Mouse (Mus musculus) splenic B cell, adult 2 months (primary cell): ENCODE results near the gene Gm27021.

Source experiments
- DNase-seq: peaks from one replicate; pipeline ENCODE4 v3.0.0-alpha.2; 2011; ENCODE audit warnings: low read depth, low spot score
- H3K27me3 ChIP-seq: 2 replicates; pipeline ENCODE4 v1.6.1; 2012; ENCODE audit warnings: mild to moderate bottlenecking, low read length, moderate library complexity, mixed read lengths; ENCODE audit not compliant: control insufficient read depth, poor library complexity, insufficient read depth, severe bottlenecking
- H3K36me3 ChIP-seq: 2 replicates; pipeline ENCODE4 v1.6.1; 2012; ENCODE audit warnings: mild to moderate bottlenecking, low read length, moderate library complexity, mixed read lengths; ENCODE audit not compliant: control insufficient read depth, poor library complexity, insufficient read depth, severe bottlenecking

Gene Gm27021

DNA sequence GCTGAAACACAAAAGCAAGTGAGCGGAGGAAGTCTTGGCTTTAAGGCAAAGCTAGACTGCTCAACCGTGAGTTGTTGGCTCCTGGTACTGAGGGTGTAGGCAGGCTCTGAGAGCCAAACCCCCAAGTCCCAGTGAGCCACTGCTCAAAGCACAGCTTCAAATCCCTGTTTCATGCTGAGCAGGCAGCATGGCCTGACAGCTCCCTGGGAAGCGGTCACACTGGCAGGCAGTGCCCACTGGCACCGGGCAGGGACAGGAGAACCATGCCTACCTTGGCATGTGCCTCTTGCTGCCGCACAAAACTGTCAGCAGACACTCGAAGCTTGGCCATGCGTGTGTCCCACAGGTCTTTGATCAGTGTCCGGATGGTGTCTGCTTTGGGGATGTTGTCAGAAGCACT is 86.1 kb downstream of the Gm27021 start:
- peaks cover 19% of the 10 kb centered on the region for H3K36me3 ChIP-seq
- H3K27me3 ChIP-seq, result no peaks in the 10 kb centered on the region
- DNase-seq, result no peak

DNA sequence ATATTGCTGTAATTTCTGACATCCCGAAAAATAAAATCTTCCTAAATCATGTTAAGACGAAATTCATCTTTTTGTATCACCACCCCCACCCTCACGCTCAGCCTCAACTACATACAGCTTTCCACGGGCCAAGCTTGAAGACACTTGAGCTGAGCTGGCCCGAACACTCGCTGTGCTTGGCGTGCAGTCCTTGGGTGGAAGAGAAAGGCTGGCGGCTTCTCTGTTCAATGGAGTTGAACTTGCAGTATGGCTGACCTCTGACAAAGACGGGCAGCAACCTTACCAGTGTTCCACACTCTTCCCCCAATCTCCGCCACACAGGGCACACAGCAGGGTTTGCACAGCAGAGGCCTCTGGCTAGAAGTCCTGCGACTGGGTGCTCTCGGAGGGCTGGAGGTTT is 86.5 kb downstream of the Gm27021 start:
- Histone ChIP-seq H3K36me3 (peaks cover 24% of the 10 kb centered on the region), H3K27me3 (no peaks in the 10 kb centered on the region)
- DNase-seq, result no peak

DNA sequence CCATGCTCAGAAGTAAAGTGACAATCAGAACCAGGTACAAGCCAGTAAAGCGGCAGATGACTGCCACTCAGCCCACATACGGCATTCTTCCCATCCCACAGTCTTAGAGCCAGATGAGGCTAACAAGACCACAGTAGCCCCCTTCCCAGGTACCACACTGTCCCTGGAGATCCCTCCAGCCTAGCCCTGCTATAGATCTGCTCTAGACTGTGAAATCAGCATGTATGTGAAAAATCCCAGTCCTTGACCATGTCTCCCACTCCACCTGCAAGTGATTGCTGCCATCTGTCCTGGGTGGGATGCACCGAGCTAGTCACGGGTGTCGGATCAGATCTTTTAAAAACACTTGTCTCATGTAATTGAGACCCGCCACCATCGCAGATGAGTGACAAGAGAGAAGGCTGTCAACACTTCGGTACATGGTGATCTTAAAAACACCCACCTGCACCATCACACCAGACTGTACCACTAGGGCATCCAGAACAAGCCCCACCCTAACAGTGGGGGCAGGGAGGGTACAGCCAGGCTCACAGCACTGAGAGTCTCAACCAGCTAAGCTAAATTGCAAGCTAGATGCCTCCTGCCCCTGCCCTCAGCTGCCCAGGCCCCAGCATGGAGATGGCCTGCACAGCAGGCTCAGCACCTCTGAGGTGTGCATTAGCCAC is 87.4 kb downstream of the Gm27021 start:
- DNase-seq, result no peak
- no peaks in the 10 kb centered on the region for H3K27me3 ChIP-seq

DNA sequence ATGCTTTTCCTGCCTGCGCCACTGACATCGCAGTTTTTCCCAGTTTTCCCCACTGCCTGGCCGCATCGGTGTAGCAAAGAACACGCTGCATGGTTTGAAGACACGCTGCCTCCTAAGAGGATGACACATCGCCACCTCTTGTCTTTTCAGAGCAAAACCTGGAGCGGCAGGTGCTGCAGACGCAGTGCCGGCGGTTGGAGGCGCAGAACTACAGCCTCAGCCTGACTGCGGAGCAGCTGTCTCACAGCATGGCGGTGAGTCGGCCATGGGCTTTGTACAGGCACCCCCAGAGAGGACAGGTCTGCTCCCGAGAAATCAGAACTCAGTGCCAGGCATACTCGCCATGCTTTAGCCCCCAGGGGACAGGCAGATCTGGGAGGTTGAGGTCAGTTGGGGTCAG is 90.1 kb downstream of the Gm27021 start:
- peaks cover 49% of the 10 kb centered on the region for H3K36me3 ChIP-seq
- DNase-seq, result no peak
- no peaks in the 10 kb centered on the region for H3K27me3 ChIP-seq

More for the DNA sequence above, 87.4 kb downstream of the Gm27021 start:
- H3K36me3 ChIP-seq, result peaks cover 32% of the 10 kb centered on the region

DNA sequence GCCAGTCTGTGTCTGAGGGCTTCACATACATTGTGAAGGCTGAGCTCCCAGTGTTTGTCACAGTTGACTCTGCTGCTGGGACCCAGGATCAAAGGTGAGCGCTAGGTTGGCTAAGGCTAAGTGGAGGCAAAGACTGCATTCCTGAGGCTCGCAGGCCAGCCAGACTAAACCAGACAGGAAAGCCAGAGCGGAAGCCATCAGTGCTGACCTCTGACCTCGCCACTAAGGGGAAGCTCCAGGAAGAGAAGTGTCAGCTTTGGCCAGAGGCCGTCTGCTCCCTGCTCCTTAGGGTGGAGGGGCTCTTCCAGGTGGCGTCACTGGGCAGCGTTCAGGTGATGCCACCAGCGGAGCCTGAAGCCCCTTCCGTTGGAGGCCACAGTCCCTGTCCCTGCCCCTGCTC is 92.1 kb downstream of the Gm27021 start:
- DNase-seq, result no peak
- peaks cover 53% of the 10 kb centered on the region for H3K36me3 ChIP-seq
- H3K27me3 ChIP-seq, result no peaks in the 10 kb centered on the region

DNA sequence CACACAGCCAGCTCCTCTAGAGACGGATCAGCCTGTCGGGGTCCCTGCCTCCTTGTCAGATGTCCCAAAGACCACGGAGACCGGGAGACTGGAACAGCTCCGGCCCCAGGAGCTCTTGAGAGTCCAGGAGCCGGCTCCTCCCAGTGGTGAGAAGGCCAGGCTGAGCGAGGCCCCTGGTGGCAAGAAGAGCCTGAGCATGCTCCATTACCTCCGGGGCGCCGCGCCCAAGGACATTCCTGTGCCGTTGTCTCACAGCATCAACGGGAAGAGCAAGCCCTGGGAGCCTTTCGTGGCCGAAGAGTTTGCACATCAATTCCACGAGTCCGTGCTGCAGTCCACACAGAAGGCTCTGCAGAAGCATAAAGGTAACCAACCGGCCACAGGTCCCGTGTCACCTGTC is 92.9 kb downstream of the Gm27021 start:
- H3K27me3 ChIP-seq, result no peaks in the 10 kb centered on the region
- no peak for DNase-seq

DNA sequence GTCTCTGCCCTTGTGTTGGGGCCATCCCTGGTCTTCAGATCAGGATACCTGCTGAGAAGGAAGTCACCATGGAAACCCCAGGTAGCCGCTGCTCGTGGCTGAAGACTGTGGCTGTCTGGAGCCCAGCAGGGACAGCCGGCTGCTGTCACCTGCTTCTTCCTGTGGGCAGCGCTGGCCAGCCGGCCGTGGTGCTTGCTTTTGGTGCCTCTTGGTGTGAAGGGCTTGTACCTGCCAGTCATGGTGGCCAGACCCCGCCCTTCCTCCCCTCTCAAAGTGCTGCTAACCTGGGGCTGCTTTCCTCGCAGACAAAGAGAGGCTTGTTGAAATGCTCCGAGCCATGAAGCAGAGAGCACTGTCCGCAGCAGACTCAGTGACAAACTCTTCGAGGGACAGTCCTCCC is 94.0 kb downstream of the Gm27021 start:
- Histone ChIP-seq H3K27me3 (no peaks in the 10 kb centered on the region), H3K36me3 (peaks cover 49% of the 10 kb centered on the region)
- no peak for DNase-seq

More for the DNA sequence above, 92.9 kb downstream of the Gm27021 start:
- H3K36me3 ChIP-seq, result peaks cover 53% of the 10 kb centered on the region

DNA sequence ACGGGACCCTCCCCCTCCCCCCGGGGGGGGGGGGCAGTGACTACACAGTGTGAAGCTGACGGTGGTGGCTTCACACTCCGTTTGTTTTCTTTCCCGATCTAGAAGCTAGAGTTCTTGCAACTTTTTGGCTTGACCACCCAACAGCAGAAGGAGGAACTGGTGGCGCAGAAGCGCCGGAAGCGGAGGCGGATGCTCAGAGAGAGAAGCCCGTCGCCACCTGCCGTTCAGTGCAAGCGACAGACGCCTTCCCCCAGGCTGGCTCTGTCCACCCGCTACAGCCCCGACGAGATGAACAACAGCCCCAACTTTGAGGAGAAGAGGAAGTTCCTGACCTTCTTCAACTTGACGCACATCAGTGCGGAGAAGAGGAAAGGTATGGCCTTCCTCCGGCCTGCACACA is 95.3 kb downstream of the Gm27021 start:
- DNase-seq, result peak; percentile 87
- H3K36me3 ChIP-seq, result peaks cover 47% of the 10 kb centered on the region
- H3K27me3 ChIP-seq, result no peaks in the 10 kb centered on the region

DNA sequence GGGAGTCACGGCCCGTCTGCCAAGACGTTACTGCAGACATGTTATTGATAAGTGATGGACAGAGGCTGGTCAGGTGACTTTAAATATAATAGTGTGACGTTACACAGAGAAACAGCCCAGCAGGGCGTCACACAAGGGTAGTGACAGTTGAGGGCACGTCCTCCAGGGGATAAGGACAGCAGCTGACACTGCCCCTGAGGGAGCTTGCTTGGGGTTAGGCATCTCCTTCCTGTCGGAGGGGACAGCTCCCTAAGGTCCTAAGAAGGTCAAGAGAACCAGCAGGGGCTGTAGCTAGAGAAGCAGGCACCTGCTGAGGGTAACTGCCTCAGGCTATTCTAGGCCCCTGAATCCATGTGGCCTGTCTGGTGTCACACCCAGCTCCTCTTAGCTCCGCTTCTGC is 96.3 kb downstream of the Gm27021 start:
- peak; percentile 59 for DNase-seq
- Histone ChIP-seq H3K36me3 (peaks cover 45% of the 10 kb centered on the region), H3K27me3 (no peaks in the 10 kb centered on the region)

DNA sequence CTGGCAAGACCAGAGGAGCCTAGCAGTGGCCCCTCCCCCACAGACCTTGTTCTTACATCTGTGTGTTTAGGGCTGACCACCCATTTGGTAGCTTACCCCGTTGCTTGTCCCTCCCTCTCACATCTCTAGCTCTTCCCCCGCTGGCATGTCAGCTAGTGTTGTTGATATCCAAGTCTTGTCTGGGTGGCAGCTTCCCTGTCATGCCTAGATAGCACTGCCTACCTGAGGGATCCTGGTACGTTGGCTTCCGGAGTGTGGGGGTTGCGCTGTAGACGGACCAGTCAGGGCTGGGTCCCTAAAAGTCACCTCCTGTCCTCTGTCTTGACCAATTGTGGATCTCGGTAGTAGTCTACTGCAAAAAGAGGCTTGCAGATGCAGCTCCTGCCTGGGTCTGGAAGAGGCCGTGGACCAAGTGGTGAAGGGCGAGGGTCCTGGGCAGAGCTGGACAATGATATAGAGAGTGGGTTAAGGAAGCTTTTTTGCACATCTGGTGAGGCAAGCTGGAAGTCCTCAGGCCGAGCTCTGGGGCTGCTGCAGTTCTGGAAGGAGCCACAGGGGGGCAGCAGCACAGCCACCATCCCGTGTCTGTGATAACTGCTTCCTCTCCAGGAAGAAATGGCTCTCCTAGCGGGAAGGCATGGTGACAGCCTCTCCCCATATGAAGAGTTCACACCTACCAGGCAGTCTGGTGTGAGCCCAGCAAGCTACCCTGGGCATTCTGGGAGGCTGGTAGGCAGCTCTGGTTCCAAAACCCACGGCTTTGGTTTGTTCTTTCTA is 97.8 kb downstream of the Gm27021 start:
- DNase-seq, result peak; percentile 78
- Histone ChIP-seq H3K27me3 (no peaks in the 10 kb centered on the region), H3K36me3 (peaks cover 35% of the 10 kb centered on the region)

DNA sequence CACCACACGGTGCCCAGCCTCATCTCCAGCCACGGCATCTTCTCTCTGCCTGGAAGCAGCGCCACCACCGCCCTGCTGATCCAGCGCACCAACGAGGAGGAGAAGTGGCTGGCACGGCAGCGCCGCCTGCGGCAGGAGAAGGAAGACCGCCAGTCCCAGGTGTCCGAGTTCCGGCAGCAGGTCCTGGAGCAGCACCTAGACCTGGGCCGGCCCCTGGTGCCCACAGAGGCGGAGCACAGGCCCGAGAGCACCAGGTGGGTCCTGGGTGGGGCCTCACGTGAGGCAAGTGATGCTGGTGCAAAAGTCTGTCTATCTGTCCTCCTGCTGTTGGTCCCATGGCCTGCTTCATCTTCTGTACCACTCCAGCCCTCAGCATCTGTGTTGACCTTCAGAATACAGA is 98.8 kb downstream of the Gm27021 start:
- DNase-seq, result no peak

DNA sequence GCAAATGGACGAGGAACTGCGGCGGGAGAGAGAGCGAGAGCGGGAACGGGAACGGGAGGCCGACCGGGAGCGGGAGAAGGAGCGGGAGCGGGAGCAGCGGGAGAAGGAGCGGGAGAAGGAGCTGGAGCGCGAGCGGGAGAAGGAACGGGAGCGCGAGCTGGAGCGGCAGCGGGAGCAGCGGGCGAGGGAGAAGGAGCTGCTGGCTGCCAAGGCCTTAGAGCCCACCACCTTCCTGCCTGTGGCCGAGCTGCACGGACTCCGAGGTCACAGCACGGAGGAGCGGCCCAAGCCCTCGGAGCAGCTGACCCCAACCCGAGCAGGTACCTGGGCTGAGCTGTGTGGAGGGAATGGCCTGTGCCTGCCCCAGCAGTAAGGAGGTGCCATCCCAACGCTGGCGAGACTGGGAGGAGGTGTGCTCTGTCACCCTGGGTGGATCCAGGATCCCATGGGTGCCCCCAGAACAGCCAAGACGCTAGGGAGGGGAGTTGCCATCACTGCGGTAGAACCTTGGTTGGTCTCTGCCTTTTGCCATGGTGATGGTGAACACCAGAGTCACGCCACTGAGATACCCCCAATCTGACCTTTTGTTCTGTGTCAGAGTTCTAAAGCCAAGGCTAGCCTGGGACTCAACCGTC is 99.6 kb downstream of the Gm27021 start:
- DNase-seq, result no peak
- Histone ChIP-seq H3K36me3 (peaks cover 20% of the 10 kb centered on the region), H3K27me3 (no peaks in the 10 kb centered on the region)

More for the DNA sequence above, 98.8 kb downstream of the Gm27021 start:
- Histone ChIP-seq H3K36me3 (peaks cover 26% of the 10 kb centered on the region), H3K27me3 (no peaks in the 10 kb centered on the region)

DNA sequence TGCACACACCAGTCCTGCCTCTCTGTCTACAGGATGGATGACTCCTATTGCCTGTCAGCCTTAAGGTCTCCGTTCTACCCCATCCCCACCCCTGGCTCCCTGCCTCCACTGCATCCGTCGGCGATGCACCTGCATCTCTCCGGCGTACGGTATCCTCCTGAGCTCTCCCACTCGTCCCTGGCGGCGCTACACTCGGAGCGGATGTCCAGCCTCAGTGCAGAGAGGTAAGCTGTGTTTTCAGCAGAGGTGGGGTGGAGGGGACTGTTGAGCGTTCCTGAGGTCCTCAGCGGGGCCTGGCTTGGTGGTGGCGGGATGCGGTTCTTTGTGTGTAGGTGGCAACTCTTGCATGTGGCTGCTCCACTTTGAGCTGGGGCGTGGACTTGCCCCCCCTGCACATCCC is 100.1 kb downstream of the Gm27021 start:
- Histone ChIP-seq H3K27me3 (no peaks in the 10 kb centered on the region), H3K36me3 (peaks cover 20% of the 10 kb centered on the region)
- DNase-seq, result no peak

DNA sequence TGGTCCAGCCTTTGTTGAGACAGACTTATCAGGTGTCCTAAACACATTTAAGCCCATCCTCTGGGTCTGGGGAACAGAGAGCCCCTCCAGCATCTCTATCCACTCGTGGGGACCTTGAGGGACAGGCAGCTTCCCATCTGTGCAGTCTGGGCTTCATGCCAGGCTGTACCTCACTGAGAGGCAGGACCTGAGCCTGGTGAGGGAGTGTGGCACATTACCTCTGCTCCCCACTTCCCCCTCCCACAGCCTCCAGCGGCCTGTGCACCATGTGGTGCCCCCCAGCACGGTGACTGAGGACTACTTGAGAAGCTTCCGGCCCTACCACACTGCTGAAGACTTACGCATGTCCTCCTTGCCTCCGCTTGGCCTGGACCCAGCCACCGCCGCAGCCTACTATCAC is 101.2 kb downstream of the Gm27021 start:
- DNase-seq, result no peak
- Histone ChIP-seq H3K27me3 (no peaks in the 10 kb centered on the region), H3K36me3 (peaks cover 20% of the 10 kb centered on the region)

DNA sequence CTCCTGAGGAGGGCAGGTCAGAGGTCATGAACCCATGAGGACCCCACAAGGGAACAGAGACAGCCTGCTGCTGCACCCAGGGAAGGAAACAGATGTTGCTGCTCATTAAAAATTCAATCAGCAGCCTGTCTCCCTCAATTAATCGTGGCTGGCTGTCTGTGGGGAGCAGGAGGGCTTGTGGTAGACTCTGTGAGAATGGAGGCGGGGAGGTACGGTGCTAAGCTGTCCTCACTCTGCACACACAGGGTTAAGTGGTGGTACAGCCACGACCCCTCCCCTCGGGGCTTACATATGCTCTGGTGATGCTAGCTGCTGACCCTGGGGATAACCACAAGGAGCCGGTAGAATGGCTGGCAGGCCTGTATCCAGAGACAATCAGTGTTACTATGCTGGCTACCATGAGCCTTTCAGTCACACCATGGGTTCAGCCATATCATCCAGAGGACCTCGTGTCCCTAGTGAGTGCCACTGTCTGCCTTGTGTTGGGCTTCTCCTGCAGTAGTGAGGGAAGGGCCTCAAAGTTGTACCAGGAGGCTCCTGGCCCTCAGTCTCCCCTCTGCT is 102.6 kb downstream of the Gm27021 start:
- Histone ChIP-seq H3K36me3 (peaks cover 19% of the 10 kb centered on the region), H3K27me3 (no peaks in the 10 kb centered on the region)
- DNase-seq, result no peak
